Mouse (Mus musculus): ENCODE results near the gene Rfc4. TPM values are rescaled to one million over a fixed set of nuclear protein-coding genes. Genes with fewer than 3 reads are reported as not detected.

Gene Rfc4
- polyA plus RNA-seq, 1 experiment from 2014 or later, result 182 TPM

DNA sequence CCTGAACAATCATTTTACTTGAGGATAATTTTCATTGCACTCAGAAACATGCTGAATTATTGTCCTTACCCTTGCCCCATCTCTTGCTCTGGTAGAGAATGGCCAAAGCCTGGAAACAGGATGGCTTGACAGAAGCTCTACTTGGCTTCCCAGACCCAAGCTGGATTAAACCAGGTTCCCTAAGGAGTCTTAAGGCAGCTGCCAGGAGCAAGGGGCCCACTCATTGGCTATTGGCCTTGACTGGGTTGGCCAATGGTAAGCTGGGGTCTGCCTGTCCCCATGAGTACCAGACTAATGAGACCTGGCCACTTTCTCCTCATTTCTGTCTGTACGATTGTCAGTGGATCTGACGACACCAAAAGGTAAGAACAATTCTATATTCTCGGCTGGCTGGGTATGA lies 18.7 kb upstream of the Rfc4 start, which contains the start of gene Adipoq:
Gene Adipoq, plus strand, starts transcription at position 257 of the 400 bp plus-strand sequence.
- no peaks in the 10 kb centered on the region for H3K9me3 ChIP-seq (ENCODE audit: control insufficient read depth, low read length)
- H3K4me1 ChIP-seq (replicated peaks; ENCODE audit: control insufficient read depth, insufficient read depth, low read length), result no peaks in the 10 kb centered on the region
- DNase-seq (ENCODE audit: low spot score), result no peak
- no peak within 1 kb of the TSS for H3K9ac ChIP-seq (ENCODE audit: low read depth, low read length)
- no peak within 1 kb of the TSS for H3K4me2 ChIP-seq (replicated peaks; ENCODE audit: low read depth, low read length)
- no peak within 1 kb of the TSS for H3K27ac ChIP-seq (ENCODE audit: low read depth, low read length)
- 93% methylated on average over 3 of the region's 3 CpGs for WGBS
- H3K27me3 ChIP-seq (ENCODE audit: control insufficient read depth, insufficient read depth, low read length), result no peaks in the 10 kb centered on the region
- no peaks in the 10 kb centered on the region for H3K36me3 ChIP-seq (ENCODE audit: control insufficient read depth, insufficient read depth, low read length)
- H3K4me3 ChIP-seq (ENCODE audit: low read depth, low read length), result no peak within 1 kb of the TSS
- ATAC-seq (ENCODE audit: low FRiP score), result no peak

DNA sequence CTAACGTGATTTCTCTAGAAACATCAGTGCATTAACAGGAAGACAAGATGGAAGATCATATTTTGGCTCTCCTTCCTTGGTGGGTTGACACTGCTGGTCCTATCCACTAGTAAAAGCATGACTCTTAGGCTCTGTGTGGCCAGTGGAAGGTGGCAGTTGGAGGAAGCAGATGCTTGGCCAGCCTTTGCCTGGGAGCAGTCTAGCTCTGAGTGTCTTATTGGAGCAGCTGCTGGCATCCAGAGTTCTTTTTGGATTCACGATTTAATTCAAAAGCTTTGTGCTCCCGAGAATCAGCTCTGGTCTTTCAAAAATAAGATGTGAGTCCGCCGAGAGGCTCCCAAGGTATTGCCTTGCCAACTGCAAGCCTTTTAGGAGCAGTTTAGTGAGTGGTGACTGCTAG lies 17.7 kb upstream of the Rfc4 start:
- no peaks in the 10 kb centered on the region for H3K9me3 ChIP-seq (ENCODE audit: control insufficient read depth, low read length)
- H3K9ac ChIP-seq (ENCODE audit: low read depth, low read length), result no peak overlapping the region
- 87% methylated on average over 5 of the region's 5 CpGs for WGBS
- no peak overlapping the region for H3K4me2 ChIP-seq (replicated peaks; ENCODE audit: low read depth, low read length)
- no peak overlapping the region for H3K4me3 ChIP-seq (ENCODE audit: low read depth, low read length)
- no peaks in the 10 kb centered on the region for H3K36me3 ChIP-seq (ENCODE audit: control insufficient read depth, insufficient read depth, low read length)
- ATAC-seq (ENCODE audit: low FRiP score) (no peak), DNase-seq (ENCODE audit: low spot score) (no peak)
- no peaks in the 10 kb centered on the region for H3K27me3 ChIP-seq (ENCODE audit: control insufficient read depth, insufficient read depth, low read length)
- no peak overlapping the region for H3K27ac ChIP-seq (ENCODE audit: low read depth, low read length)
- no peaks in the 10 kb centered on the region for H3K4me1 ChIP-seq (replicated peaks; ENCODE audit: control insufficient read depth, insufficient read depth, low read length)

DNA sequence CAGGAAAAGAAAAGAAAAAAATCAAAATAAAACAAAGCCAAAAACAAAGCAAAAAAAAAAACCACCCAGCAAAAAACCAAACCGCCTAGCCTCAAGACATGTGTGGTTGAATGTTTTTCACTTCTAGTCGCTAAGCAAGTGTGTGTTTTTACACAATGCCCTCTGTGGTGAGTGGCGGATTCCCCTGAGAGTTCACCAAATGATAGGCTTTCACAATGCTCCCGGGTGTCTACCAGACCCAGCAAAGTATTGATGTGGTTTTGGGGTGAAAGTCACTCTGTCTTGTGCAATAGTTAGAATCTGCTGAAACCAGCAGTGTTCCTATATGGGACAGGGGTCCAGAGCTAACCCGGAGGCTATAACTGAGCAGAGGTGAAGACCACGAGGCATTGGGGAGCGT lies 16.8 kb upstream of the Rfc4 start:
- Histone ChIP-seq H3K4me3 (ENCODE audit: low read depth, low read length) (no peak overlapping the region), H3K4me1 (replicated peaks; ENCODE audit: control insufficient read depth, insufficient read depth, low read length) (no peaks in the 10 kb centered on the region), H3K27me3 (ENCODE audit: control insufficient read depth, insufficient read depth, low read length) (no peaks in the 10 kb centered on the region), H3K9me3 (ENCODE audit: control insufficient read depth, low read length) (no peaks in the 10 kb centered on the region), H3K4me2 (replicated peaks; ENCODE audit: low read depth, low read length) (no peak overlapping the region), H3K9ac (ENCODE audit: low read depth, low read length) (no peak overlapping the region), H3K36me3 (ENCODE audit: control insufficient read depth, insufficient read depth, low read length) (no peaks in the 10 kb centered on the region), H3K27ac (ENCODE audit: low read depth, low read length) (no peak overlapping the region)
- 84% methylated on average over 7 of the region's 7 CpGs for WGBS
- ATAC-seq (ENCODE audit: low FRiP score) (no peak), DNase-seq (ENCODE audit: low spot score) (no peak)

DNA sequence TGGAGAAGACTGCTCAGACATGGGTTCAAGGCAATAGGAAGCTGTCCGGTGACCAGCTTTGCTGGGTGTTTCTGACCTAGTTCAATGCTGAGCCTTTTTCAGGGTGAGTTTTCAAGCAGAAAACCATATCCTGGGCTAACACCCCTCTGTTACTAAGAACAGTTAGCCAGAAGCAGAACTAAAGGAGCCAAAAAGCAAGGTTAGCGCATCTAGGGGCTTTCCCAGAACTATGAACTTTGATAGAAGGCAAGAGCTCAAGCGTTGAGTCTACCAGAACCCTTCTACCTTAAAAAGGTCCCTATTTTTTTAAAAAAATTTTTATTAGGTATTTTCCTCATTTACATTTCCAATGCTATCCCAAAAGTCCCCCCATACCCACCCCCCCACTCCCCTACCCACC lies 13.4 kb upstream of the Rfc4 start:
- H3K4me1 ChIP-seq (replicated peaks; ENCODE audit: control insufficient read depth, insufficient read depth, low read length), result no peaks in the 10 kb centered on the region
- no peak overlapping the region for H3K27ac ChIP-seq (ENCODE audit: low read depth, low read length)
- H3K4me3 ChIP-seq (ENCODE audit: low read depth, low read length), result no peak overlapping the region
- DNase-seq (ENCODE audit: low spot score) (no peak), ATAC-seq (ENCODE audit: low FRiP score) (no peak)
- 95% methylated on average over 3 of the region's 3 CpGs for WGBS
- no peak overlapping the region for H3K9ac ChIP-seq (ENCODE audit: low read depth, low read length)
- no peaks in the 10 kb centered on the region for H3K9me3 ChIP-seq (ENCODE audit: control insufficient read depth, low read length)
- H3K27me3 ChIP-seq (ENCODE audit: control insufficient read depth, insufficient read depth, low read length), result no peaks in the 10 kb centered on the region
- no peaks in the 10 kb centered on the region for H3K36me3 ChIP-seq (ENCODE audit: control insufficient read depth, insufficient read depth, low read length)
- no peak overlapping the region for H3K4me2 ChIP-seq (replicated peaks; ENCODE audit: low read depth, low read length)

DNA sequence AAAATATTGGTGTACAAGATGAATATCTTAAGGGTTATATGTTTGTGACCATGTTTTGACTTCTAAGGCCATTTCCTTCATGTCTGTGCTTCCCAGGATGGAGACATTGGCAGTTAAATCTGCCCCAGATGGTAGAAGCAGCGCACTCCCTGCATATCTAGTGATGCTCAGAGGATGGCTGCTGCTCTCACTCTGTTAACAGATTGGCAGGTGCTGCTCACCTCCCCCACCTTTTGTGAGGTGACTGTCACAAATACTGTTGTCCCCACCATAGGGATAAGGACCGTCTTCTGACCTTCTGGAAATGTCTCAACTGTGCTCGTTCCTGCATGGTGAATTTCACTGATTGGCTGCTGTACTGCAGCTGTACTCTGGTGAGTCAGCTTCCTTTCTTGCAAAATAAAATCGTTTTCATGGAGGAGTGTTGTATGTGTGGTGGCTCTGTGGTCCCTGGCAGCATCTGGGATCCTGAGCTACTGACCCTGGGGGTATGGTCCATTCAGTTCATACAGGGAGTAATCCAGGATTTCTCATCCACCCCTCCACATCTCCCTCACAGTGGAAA lies 9.0 kb upstream of the Rfc4 start:
- WGBS, result 72% methylated on average over 4 of the region's 4 CpGs
- no peaks in the 10 kb centered on the region for H3K36me3 ChIP-seq (ENCODE audit: control insufficient read depth, insufficient read depth, low read length)
- no peak for ATAC-seq (ENCODE audit: low FRiP score)

DNA sequence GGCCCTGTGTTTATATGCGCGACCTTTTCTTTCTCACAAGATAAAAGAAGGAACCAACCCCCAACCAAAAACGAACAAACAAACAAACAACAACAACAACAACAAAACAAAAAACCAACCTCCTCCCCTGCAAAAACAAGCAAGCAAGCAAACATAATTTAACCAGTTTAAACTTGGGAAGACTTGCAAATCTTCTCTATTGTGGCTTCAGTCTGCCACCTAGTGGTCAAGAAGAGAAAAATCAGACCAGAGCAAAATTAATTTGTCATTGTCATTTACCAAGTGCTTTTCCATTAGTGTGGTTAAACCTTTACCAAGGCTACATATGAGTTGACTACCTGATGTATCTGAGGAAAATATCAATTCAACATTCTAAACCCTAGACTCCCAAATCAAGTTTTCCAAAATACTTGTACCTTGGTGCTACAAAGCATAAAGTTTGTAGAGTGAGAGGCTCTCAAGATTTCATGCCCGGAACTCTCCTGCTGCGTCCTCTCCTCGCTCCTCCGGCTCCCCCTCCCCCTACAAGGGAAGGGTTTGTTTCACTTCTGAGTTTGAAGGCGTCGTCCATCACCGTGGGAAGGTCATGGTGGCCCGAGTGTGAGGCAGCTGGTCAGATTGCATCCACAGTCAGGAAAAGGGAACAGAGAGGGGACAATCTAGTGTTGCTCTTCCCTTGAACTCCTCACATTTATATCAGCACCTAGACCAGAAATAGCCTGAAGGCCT lies 8.0 kb upstream of the Rfc4 start:
- H3K4me3 ChIP-seq (ENCODE audit: low read depth, low read length), result no peak overlapping the region
- H3K36me3 ChIP-seq (ENCODE audit: control insufficient read depth, insufficient read depth, low read length), result no peaks in the 10 kb centered on the region
- H3K27me3 ChIP-seq (ENCODE audit: control insufficient read depth, insufficient read depth, low read length), result no peaks in the 10 kb centered on the region
- DNase-seq (ENCODE audit: low spot score) (peak; percentile 61), ATAC-seq (ENCODE audit: low FRiP score) (0 out of 2 replicates have a peak, but pooled peaks have one; percentile 38)
- no peaks in the 10 kb centered on the region for H3K9me3 ChIP-seq (ENCODE audit: control insufficient read depth, low read length)
- H3K4me1 ChIP-seq (replicated peaks; ENCODE audit: control insufficient read depth, insufficient read depth, low read length), result no peaks in the 10 kb centered on the region
- H3K27ac ChIP-seq (ENCODE audit: low read depth, low read length), result no peak overlapping the region
- H3K4me2 ChIP-seq (replicated peaks; ENCODE audit: low read depth, low read length), result no peak overlapping the region
- WGBS, result 21% methylated on average over 11 of the region's 11 CpGs
- H3K9ac ChIP-seq (ENCODE audit: low read depth, low read length), result no peak overlapping the region

More for the DNA sequence above, 9.0 kb upstream of the Rfc4 start:
- Histone ChIP-seq H3K27ac (ENCODE audit: low read depth, low read length) (no peak overlapping the region), H3K4me2 (replicated peaks; ENCODE audit: low read depth, low read length) (no peak overlapping the region), H3K27me3 (ENCODE audit: control insufficient read depth, insufficient read depth, low read length) (no peaks in the 10 kb centered on the region), H3K4me1 (replicated peaks; ENCODE audit: control insufficient read depth, insufficient read depth, low read length) (no peaks in the 10 kb centered on the region), H3K9ac (ENCODE audit: low read depth, low read length) (no peak overlapping the region), H3K4me3 (ENCODE audit: low read depth, low read length) (no peak overlapping the region), H3K9me3 (ENCODE audit: control insufficient read depth, low read length) (no peaks in the 10 kb centered on the region)
- no peak for DNase-seq (ENCODE audit: low spot score)

DNA sequence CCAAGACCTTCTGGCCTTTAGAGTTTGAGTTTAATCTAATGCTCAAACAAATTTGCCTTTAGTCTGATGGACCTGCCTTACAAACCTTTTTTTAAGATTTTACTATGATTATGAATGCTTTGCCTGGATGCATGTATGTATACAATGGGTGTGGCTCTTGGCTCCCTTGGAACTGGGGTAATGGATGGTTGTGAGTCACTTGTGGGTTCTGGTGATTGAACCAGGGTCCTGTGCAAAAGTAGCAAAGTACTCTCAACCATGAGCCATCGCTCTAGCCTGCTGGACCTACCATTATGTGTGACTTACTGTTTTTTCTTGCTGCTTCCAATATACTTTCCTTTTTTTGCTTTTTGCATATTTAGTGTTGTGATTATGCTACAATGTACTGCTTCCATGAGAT lies 4.8 kb upstream of the Rfc4 start:
- ATAC-seq (ENCODE audit: low FRiP score) (no peak), DNase-seq (ENCODE audit: low spot score) (no peak)
- no peaks in the 10 kb centered on the region for H3K27me3 ChIP-seq (ENCODE audit: control insufficient read depth, insufficient read depth, low read length)
- no peak overlapping the region for H3K4me2 ChIP-seq (replicated peaks; ENCODE audit: low read depth, low read length)
- H3K4me1 ChIP-seq (replicated peaks; ENCODE audit: control insufficient read depth, insufficient read depth, low read length), result no peaks in the 10 kb centered on the region
- H3K9me3 ChIP-seq (ENCODE audit: control insufficient read depth, low read length), result no peaks in the 10 kb centered on the region
- H3K9ac ChIP-seq (ENCODE audit: low read depth, low read length), result no peak overlapping the region
- no peaks in the 10 kb centered on the region for H3K36me3 ChIP-seq (ENCODE audit: control insufficient read depth, insufficient read depth, low read length)
- H3K4me3 ChIP-seq (ENCODE audit: low read depth, low read length), result no peak overlapping the region
- WGBS, result 96% methylated on average over 1 of the region's 1 CpGs
- no peak overlapping the region for H3K27ac ChIP-seq (ENCODE audit: low read depth, low read length)

DNA sequence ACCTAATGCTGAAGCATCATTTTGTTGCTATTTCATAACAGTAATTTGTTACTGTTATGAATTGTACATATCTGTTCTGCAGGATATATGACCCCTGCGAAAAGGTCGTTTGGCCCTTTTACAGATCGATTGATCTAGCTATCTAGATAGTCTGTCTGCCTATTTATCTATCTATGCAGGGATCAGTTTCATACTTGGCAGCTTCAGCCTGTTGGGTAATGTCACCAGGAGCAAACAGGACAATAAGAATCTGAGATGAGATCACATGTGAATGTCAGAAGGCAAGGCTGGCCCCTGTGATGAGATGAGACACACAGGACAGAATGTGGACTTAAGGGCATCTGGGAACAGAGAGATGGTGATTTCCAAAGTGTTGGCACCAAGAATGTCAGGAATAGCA lies 2.8 kb upstream of the Rfc4 start:
- H3K9me3 ChIP-seq (ENCODE audit: control insufficient read depth, low read length), result no peaks in the 10 kb centered on the region
- no peaks in the 10 kb centered on the region for H3K36me3 ChIP-seq (ENCODE audit: control insufficient read depth, insufficient read depth, low read length)
- no peak overlapping the region for H3K4me2 ChIP-seq (replicated peaks; ENCODE audit: low read depth, low read length)
- ATAC-seq (ENCODE audit: low FRiP score), result no peak
- H3K4me3 ChIP-seq (ENCODE audit: low read depth, low read length), result no peak overlapping the region
- H3K27ac ChIP-seq (ENCODE audit: low read depth, low read length), result no peak overlapping the region
- no peak for DNase-seq (ENCODE audit: low spot score)
- WGBS, result 86% methylated on average over 3 of the region's 3 CpGs
- no peak overlapping the region for H3K9ac ChIP-seq (ENCODE audit: low read depth, low read length)
- no peaks in the 10 kb centered on the region for H3K27me3 ChIP-seq (ENCODE audit: control insufficient read depth, insufficient read depth, low read length)
- H3K4me1 ChIP-seq (replicated peaks; ENCODE audit: control insufficient read depth, insufficient read depth, low read length), result no peaks in the 10 kb centered on the region

DNA sequence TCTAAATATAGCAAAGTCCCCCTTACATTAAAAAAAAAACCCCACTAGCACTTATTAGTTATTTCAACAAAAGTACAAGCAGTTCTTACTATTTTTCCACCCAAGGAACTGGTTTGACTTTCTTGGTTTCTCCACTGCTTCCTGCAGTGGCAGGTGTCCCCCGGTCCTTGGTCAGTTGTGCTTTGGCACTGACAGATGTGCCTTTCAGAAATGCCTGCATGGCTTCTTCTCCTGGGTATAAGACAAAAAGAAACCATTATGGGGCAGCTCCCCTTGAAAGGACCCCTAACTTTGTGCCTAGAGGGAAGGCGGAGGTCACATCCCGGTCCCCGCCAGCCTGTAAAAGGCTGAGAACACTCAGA lies 245 bp downstream of the Rfc4 start:
- WGBS, result 0% methylated on average over 4 of the region's 4 CpGs
- Histone ChIP-seq H3K9me3 (ENCODE audit: control insufficient read depth, low read length) (no peaks in the 10 kb centered on the region), H3K9ac (ENCODE audit: low read depth, low read length) (peak overlapping the region; percentile 74), H3K36me3 (ENCODE audit: control insufficient read depth, insufficient read depth, low read length) (no peaks in the 10 kb centered on the region), H3K27ac (ENCODE audit: low read depth, low read length) (peak overlapping the region; percentile 87), H3K27me3 (ENCODE audit: control insufficient read depth, insufficient read depth, low read length) (no peaks in the 10 kb centered on the region), H3K4me1 (replicated peaks; ENCODE audit: control insufficient read depth, insufficient read depth, low read length) (no peaks in the 10 kb centered on the region), H3K4me3 (ENCODE audit: low read depth, low read length) (peak overlapping the region; percentile 56), H3K4me2 (replicated peaks; ENCODE audit: low read depth, low read length) (peak overlapping the region; percentile 72)
- DNase-seq (ENCODE audit: low spot score), result no peak
- ATAC-seq (ENCODE audit: low FRiP score), result peak; percentile 53; the same call in 1 of the 2 replicates
